Mouse (Mus musculus) right cerebral cortex, postnatal 25 days (tissue): ENCODE data around the gene Abr.

Experiments used
- DNase-seq: peaks from one replicate; pipeline ENCODE4 v3.0.0; 2022

Gene Abr

GRCm38 (mm10) chr11:76484033-76484432 is 138.1 kb downstream of the Abr start:
- DNase-seq, result no peak

DNA sequence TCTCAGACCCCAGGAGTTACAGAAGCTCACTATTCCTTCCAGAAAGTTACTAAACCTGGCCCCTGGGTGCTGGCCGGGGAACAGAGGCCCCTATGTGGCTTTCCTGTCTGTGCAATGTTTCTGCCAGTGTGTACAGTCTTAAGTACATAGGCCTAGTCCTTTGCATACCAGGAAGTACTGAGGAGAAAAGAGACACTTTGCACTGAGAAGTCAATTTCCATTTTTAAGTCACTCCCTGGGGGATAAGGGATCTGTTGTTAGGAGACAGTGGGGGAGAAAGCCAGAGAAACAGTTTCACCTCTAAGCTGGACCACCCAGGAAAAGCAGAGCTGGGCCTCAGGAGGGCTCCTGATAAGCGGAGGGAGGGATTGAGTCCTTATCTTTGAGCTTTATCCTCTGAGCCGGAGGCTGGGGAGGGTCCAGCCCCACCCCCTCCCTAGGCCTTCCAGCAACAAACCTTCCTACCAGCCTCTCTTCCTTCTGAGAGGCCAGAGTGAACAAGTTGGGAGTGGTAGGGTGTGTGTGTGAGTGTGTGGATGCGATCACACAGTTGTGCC is 138.9 kb downstream of the Abr start:
- DNase-seq, result no peak

- DNase-seq, result no peak
These were observed 139.4 kb downstream of the Abr start for GRCm38 (mm10) chr11:76482697-76483096.

DNA sequence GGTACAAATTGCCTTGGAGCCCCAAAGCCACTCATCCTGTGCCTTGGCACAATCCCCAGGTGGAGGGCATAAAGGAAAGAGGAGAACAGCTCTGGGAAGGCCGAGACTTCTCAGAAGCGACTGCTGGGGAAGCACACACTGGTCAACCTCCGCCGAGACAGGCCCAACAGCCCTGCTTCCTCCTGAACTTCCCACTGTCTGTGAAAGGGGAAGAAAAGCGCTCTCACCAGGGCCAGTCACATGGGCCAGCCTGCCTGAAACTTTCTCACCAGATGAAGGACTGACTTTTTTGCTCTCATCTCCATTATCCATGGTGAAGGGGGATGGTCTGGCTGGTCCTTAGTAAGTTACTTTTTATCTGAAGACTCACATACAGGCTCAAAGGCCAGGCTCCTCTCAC is 139.9 kb downstream of the Abr start:
- no peak for DNase-seq

GRCm38 (mm10) chr11:76479729-76480128 is 142.4 kb downstream of the Abr start:
- DNase-seq, result no peak

- DNase-seq, result no peak
These were observed 143.1 kb downstream of the Abr start for GRCm38 (mm10) chr11:76478676-76479655.

- DNase-seq, result no peak
These were observed 145.0 kb downstream of the Abr start for GRCm38 (mm10) chr11:76477095-76477525.

DNA sequence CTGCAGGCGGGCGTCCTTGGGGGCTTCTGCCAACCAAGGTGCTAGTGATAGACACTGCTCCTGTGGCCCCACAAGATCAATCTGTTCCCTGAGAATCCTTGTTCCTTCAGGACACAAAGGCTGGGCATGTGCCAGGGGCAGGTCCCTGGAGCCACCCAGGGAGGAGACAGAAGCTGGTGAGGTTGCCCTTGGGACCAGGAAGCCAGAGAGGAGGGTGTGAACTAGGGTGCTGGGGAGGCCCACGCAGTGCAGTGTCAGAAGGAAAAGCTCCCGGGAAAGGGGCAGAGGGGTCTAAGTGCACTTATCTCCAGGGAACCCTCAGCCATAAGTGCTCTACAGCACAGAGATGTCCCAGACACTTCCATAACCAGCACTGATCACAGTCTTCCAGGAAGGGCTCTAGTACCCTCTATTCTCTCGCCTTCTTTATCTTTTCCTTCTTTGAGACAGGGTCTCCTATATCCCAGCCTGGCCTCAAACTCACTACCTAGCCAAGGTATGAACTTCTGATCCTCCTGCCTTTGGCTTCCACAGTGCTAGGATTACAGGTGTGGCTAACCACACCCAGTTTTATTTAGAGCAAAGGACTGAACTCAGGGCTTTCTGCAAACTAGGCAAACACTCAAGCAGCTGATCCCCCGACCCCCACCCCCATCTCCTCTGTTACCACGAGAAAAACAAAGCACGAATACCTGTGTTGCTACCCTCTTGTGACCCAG is 145.6 kb downstream of the Abr start:
- no peak for DNase-seq

GRCm38 (mm10) chr11:76472617-76473016 is 149.5 kb downstream of the Abr start:
- DNase-seq, result no peak

DNA sequence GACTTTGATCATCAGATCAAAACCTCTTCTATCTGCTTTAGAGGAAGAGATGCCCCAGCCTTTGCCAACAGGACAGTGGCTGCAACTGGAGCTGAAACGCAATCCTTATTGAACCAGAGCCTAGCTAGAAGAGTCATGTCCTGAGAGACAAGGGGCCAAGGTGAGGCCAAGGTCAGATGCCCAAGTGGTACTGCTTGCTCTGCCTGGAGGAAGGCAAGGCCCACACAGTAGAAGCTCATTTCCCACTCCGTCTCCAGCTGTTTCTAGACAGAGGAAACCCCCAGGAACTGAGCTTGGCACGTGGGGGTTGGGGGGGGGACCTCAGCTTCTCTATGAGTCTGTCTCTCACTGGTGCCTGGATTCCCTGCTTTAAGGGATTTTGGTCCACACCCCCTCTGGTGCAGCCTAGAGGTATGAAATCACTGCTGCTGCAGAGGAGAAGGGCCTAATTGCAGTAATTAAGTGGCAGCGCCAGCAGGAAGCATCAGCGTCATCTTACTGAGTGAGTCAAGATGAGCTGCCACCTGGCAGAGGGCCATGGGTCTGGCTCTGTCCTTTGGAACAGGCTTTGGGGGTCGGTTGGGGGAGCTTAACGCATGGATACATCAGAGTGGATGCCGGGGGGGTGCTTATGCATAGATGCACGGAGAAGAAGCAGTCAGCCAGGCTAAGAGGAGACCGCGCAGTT is 152.7 kb downstream of the Abr start:
- no peak for DNase-seq

DNA sequence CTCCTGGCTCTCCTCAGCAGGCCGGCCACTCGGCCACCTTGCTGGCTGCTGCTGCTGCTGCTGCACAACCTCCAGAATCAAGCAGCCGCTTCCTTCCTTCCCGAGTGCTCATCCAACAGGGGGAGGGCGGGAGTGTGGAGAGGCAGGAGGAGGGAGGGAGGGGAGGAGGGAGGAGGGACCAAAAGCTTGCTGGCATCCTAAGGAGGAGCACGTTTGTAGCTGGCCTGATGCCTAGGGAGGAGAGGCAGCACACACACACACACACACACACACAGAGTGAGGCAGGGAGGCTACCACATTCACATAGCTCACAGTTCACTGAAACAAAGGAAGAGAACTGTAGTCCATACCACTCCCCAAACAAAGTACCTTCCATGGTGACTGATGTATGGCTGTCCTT is 153.8 kb downstream of the Abr start:
- DNase-seq, result peak; percentile 68

DNA sequence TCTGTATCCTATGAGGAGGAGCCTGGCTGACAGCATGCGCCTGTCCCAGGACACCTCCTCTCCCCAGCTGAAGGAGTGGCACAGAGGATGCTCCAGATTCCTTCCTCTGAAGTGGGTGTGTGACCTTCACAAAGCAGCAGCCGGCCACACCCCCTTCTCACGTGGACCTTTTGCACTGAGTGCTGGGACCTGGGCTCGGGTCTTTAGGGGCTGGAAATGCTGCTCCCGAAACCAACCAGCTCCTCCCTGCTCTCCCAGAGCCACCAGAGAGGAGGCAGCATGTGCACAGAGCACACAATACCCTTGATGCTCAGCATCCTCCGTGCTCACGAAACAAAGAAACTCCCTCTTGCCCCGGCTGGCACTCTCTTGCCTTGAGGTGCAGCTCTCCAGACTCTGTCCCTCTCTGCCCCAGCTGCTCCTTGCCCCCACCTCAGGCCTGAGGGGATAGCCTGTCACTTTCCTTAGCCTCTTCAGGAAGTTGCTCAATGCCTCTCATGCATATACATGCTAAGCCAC is 154.6 kb downstream of the Abr start:
- no peak for DNase-seq

GRCm38 (mm10) chr11:76467073-76467472 is 155.0 kb downstream of the Abr start:
- DNase-seq, result no peak

DNA sequence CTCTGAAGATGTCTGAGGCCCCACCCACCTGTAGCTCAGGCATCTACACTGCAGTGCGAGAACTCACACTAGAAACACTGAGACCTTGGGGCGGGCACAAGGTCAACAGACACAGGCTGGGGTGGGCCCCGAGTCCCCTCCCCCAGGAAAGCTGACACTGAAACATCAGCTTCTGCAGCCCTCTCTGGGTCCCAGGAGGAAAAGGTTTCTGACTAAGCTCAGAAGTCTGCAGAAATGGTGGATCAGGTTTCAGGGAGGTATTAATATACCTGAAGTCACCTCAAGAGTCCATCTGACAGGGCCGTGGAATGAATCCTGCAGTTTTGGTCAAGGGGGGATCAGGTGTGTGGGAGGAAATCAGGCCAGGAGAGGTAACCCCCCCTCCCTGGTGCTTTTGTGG is 156.2 kb downstream of the Abr start:
- DNase-seq, result no peak

DNA sequence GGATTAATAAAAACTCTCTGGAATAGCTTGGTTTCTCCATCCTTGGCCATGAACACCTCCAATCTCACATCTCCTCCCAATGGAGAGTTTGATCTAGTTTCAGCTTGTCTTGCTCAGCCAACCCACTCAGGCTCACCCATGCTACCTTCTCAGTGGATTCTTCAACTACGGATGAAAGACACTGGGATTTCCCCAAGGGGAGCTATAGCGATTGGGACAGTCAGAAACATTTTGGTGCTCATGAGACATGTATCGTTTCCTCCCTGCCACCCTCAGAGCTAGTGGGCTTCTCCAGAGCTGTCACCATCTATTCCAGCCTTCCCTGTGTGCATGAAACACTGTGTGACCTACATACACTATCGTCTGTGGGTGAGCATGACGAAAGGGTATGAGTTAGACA is 160.4 kb downstream of the Abr start:
- no peak for DNase-seq

DNA sequence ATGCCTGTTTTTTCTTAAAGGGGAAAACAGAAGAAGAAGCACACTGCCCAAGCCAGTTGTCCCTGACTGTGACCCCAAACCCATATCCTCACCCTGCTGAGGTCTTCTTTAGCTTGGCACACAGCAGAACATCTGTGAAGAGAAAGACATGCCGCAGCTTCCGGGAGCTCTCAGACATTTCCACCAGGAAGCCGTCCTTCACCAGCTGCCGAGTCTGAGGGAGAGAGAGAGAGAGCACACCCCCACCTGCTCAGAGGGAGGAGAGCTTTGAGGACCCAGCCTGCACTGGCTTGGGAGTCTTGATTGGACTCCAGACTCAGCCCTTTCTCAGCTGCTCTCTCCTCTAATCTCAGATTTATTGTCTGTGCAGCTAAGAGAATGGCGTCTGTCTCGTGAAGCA is 160.9 kb downstream of the Abr start:
- no peak for DNase-seq

- no peak for DNase-seq
These were observed 162.6 kb downstream of the Abr start for GRCm38 (mm10) chr11:76459489-76459888.

DNA sequence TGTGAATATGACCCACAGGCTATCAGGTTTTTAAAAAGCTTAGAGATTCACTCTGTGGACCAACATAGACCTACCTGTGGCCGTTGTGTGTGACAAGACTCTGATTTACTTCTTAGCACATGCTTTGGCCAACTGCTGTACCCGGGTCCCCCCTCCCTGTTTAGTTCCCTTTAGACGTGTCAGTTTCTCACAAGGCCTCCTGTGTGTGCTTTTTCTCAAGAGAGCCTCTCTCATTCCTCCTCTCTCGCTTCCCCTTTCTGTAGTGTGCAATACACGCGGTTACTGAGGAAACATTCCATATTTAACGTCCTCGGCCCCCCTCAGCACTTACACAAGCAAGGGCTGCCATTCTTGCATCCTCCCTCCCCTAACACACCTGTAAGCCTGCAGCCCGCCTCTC is 163.4 kb downstream of the Abr start:
- DNase-seq, result no peak

GRCm38 (mm10) chr11:76456897-76457296 is 165.2 kb downstream of the Abr start:
- no peak for DNase-seq

- DNase-seq, result peak; percentile 76
These were observed 165.9 kb downstream of the Abr start for GRCm38 (mm10) chr11:76456233-76456632.

DNA sequence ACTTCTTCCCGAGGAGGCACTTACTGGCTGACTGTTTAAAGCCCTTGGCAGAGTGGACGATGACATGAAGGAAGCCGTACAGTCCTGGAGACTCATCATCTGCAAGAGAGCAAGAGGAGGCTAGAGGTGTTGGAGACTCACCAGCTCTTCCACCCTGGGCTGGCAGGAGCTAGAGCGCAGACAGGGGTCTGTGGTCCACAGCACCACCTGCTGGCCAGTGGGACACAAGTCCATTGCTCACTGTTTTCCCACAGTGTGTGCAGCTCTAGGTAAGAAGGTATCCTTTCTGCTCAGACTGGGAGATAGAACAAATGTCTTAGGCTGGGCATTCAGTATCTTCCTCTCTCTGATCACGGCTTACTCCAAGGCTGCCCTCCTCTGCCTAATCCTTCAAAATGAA is 167.6 kb downstream of the Abr start:
- DNase-seq, result peak; percentile 57

- DNase-seq, result no peak
These were observed 171.9 kb downstream of the Abr start for GRCm38 (mm10) chr11:76450202-76450561.
